Mouse (Mus musculus): ENCODE measurements around the gene Cpne6.

Gene Cpne6

GRCm38 (mm10) chr14:55510125-55510731 is at the start of gene Cpne6:
Gene Cpne6, plus strand, starts transcription at chr14:55510445.
- DNase-seq (ENCODE audit: low read depth) = no peak

DNA sequence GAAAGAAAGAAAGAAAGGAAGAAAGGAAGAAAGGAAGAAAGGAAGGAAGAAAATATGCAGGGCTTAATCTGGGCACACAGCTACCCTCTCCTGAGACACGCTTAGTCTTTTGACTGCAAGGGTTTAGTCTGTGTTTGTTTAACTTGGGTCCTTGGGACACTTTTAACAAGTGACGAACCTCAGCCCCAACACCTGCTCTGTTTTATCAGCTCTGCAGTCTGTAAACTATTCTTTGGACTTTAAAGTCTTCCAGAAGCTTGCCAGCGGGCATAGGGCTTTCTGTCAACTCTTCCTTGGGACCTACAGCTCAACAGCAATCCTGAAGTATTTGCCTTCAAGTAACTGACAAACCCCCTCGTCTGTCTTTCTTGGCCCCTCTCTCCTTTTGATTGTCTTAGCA is 48.5 kb upstream of the Cpne6 start:
- DNase-seq (ENCODE audit: low read depth) = no peak

GRCm38 (mm10) chr14:55466481-55466880 is 43.8 kb upstream of the Cpne6 start:
- no peak for DNase-seq (ENCODE audit: low read depth)

GRCm38 (mm10) chr14:55467108-55467507 is 43.1 kb upstream of the Cpne6 start:
- DNase-seq (ENCODE audit: low read depth) = no peak

- no peak for DNase-seq (ENCODE audit: low read depth)
These were observed 41.9 kb upstream of the Cpne6 start for GRCm38 (mm10) chr14:55468301-55468741.

- no peak for DNase-seq (ENCODE audit: low read depth)
These were observed 41.2 kb upstream of the Cpne6 start for GRCm38 (mm10) chr14:55469041-55469440.

DNA sequence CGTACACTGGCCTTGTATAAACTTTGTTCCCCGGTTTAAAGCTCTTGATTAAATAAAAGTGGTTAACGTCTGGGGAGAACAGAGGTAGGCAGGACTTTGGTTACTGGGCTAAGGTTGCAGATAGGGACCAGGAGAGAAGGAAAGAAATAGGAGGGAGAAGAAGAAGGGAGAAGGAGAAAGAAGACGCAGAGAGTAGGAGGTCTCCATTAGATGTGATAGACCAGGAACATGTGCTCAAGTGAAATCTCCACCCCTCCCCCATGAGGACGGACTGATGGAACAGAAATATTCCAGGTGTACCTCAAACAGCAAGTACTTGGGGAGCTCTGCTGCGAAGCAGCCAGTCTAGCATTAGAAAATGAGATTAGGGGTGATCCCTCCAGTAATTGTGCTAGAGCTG is 40.4 kb upstream of the Cpne6 start:
- no peak for DNase-seq (ENCODE audit: low read depth)

DNA sequence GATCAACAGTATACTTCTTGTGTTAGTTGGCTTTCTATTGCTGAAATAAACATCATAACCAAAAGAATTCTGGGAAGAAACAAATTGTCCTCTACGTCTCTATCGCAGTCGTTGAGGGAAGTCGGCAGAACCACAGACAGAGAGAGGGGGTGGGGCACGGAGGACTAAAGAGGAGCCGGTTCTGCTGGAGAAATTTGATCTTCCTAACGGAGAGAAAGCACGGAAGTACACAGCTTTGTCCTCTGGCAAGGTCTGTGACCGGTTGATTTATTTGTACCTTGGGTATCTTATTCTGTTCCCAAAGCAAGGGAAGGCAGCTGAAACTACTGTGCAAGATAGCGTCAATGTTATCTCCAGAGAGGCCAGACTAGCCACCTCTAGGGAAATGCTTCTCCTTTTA is 39.4 kb upstream of the Cpne6 start:
- no peak for DNase-seq (ENCODE audit: low read depth)

- no peak for DNase-seq (ENCODE audit: low read depth)
These were observed 34.6 kb upstream of the Cpne6 start for GRCm38 (mm10) chr14:55475654-55476053.

GRCm38 (mm10) chr14:55477421-55477820 is 32.8 kb upstream of the Cpne6 start:
- DNase-seq (ENCODE audit: low read depth) = no peak

DNA sequence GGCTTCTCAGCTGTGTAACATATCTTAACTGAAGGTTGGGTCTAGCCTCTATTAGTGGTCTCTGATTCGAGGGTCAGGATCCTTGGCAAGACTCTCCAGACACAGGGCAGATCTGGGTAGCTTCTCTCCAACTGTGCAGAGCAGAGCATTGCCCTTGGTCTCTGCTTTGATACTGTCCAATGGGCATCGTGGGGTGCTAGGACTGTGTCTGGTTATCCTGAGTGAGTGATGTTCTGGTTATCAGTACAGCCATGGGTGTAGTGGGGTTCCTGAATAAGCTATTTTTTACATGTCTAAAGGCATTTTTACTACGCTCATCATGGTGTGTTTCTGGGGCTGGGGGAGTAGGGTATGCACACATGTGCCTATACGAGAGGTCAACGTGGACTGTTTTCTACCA is 32.4 kb upstream of the Cpne6 start:
- DNase-seq (ENCODE audit: low read depth) = no peak

GRCm38 (mm10) chr14:55478651-55479599 is 31.3 kb upstream of the Cpne6 start, which contains the start of gene Dhrs4:
Gene Dhrs4, plus strand, starts transcription at chr14:55478758.
- DNase-seq (ENCODE audit: low read depth) = peak; percentile 89

DNA sequence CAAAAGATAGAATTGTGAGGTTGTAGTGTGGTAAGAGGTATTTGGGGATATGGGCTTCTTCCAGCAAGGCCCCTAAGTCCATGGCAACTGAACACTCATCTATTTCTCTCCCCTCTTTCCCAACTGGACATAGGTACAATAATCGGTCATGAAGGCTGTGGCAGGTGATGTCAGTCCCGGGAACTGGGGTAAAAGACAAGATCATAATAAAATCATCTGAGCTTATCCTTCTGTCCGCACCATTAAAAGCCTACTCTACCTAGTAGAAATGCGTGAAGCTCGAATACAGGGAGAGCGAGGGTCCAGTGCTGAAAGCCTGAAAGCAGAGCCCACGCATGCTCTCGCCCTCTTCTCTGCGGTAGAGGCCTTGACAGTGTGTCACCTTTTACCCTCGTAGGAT is 30.6 kb upstream of the Cpne6 start:
- no peak for DNase-seq (ENCODE audit: low read depth)

GRCm38 (mm10) chr14:55484430-55485085 is 25.7 kb upstream of the Cpne6 start:
- no peak for DNase-seq (ENCODE audit: low read depth)

DNA sequence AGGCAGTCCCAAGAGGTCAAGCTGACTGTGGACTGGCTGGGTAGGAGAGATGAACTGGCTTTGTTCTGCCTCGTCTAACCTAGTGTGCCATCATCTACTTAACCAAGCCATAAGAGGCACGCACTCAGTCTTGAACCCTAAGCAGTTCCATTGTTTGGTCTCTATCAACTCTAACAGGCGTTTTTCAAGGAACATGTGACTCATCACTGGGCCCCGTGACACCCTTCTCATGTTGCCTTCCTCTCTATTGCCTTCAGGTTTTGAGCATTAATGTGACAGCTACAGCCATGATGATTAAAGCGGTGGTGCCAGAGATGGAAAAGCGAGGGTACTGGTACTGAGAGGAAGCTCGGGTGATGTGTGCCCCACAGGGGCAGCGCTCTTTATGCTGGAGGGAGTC is 23.4 kb upstream of the Cpne6 start:
- DNase-seq (ENCODE audit: low read depth) = no peak

DNA sequence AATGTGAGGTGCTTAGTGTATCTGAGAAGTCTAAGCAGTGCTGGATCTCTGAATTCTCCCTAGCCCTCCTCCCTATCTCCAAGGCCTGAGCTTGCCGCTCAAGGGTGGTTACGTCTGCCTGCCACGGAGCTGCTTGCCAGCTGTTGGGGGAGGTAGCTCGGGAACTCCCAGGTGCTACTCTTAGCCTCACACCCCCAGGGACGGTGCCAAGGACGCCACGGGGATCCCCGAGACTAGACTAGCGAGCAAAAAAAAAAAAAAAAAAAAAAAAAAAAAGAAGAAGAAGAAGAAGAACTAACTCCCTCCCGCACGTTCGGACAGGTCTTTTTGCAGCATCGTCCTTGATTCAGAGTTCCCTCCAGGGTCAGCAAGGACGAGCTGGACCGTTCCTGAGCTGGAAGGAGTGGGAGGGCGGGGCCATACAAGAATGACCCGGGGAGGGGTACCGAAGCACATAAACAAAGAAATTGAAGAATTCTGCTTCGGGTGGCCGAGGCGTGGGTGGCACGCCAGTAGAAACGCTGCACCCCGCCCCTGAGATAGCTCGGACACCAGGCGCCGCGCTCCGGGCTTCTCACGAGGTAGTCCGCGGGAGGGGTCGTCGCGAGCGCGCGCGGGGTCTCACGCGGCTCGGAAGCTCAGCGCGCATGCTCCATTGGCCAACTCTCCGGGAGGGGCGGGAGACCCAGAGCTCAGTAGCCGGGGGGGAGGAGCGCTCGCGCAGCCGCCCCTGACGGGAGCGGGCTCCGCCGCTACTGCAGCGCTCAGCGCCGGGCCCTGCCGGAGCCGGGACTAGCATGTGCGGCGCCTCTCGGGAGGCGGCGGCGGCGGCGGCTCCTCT is 19.7 kb upstream of the Cpne6 start, which contains the start of gene Carmil3:
Gene Carmil3, plus strand, starts transcription at position 291 of the 841 bp plus-strand sequence.
- DNase-seq (ENCODE audit: low read depth) = peak; percentile 69

- peak; percentile 68 for DNase-seq (ENCODE audit: low read depth)
These were observed 18.9 kb upstream of the Cpne6 start for GRCm38 (mm10) chr14:55491291-55491833.

DNA sequence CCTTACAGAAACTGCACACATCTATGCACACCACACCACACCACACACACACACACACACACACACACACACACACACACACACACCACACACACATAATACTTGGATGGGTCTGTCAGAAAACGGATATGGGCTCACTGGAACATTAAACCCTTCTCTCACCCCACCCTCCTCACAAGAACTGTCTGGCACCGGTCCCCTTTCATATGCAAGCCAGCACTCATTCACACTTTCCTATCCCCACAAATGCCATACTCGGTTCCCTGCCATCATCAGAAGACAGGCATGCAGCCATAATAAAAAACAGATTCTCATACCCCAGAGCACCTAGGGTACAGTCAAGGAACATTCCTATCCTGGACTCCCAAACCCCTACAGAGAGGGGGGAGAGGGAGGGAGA is 18.1 kb upstream of the Cpne6 start:
- no peak for DNase-seq (ENCODE audit: low read depth)

- DNase-seq (ENCODE audit: low read depth) = no peak
These were observed 14.6 kb upstream of the Cpne6 start for GRCm38 (mm10) chr14:55495509-55496240.

- DNase-seq (ENCODE audit: low read depth) = no peak
These were observed 13.3 kb upstream of the Cpne6 start for GRCm38 (mm10) chr14:55496761-55497448.

Measured in induced T-regulatory cell, adult 2 months (primary cell).